24 mouse cellular contexts compared by ENCODE assay signal in genomic region chr17:48055076-48055816, GRCm38 (mm10). TPM values are rescaled to one million over a fixed set of nuclear protein-coding genes. Genes with fewer than 3 reads are reported as not detected.
DNase-seq lines count a peak whose midpoint lies in the region; ATAC-seq and TF ChIP-seq lines count a peak whose summit lies in the region.
"Had no signal": no experiment of that assay in that cellular context is flagged by ENCODE, and none has a peak within 500 bp of the region (broad histone marks: within the 10 kb centered on the region; RNA-seq: fewer than 3 reads in every experiment).

No protein-coding gene starts in this region.

- no peak overlapping the region for H3K4me3 ChIP-seq in hindbrain, embryonic 10.5 days
- no peak overlapping the region for H3K4me3 ChIP-seq in hindbrain, embryonic 11.5 days (ENCODE audit: low read depth, low read length)
- H3K4me3 ChIP-seq in embryonic facial prominence, embryonic 11.5 days (ENCODE audit: low read depth, low read length), result no peak overlapping the region
- H3K4me3 ChIP-seq in forebrain, postnatal 0 days (ENCODE audit: low read depth, low read length), result no peak overlapping the region
- no peak overlapping the region for H3K4me3 ChIP-seq in midbrain, embryonic 13.5 days (replicated peaks)
- H3K4me3 ChIP-seq: liver, embryonic 13.5 days had no signal

- peaks cover 56% of the 10 kb centered on the region for H3K27me3 ChIP-seq in hindbrain, embryonic 10.5 days (ENCODE audit: insufficient read depth, poor library complexity, severe bottlenecking)
- H3K27me3 ChIP-seq in hindbrain, embryonic 11.5 days (ENCODE audit: control insufficient read depth, insufficient read depth, low read length), result 0 out of 2 replicates have a peak, but pooled peaks cover 5% of the 10 kb centered on the region
- no peaks in the 10 kb centered on the region; the same call in 1 of the 2 replicates for H3K27me3 ChIP-seq in embryonic facial prominence, embryonic 11.5 days (ENCODE audit: control insufficient read depth, insufficient read depth, low read length)
- no peaks in the 10 kb centered on the region for H3K27me3 ChIP-seq in forebrain, postnatal 0 days (ENCODE audit: insufficient read depth, low read length)
- peaks cover 17% of the 10 kb centered on the region for H3K27me3 ChIP-seq in midbrain, embryonic 13.5 days

- H3K9me3 ChIP-seq in hindbrain, embryonic 10.5 days, result no peaks in the 10 kb centered on the region
- H3K9me3 ChIP-seq in hindbrain, embryonic 11.5 days (ENCODE audit: control insufficient read depth, low read length), result no peaks in the 10 kb centered on the region
- no peaks in the 10 kb centered on the region for H3K9me3 ChIP-seq in embryonic facial prominence, embryonic 11.5 days (replicated peaks; ENCODE audit: control insufficient read depth, low read length)
- no peaks in the 10 kb centered on the region for H3K9me3 ChIP-seq in forebrain, postnatal 0 days (ENCODE audit: low read length)
- H3K9me3 ChIP-seq in midbrain, embryonic 13.5 days, result no peaks in the 10 kb centered on the region
- H3K9me3 ChIP-seq: liver, embryonic 13.5 days had no signal

- H3K9ac ChIP-seq in hindbrain, embryonic 11.5 days (ENCODE audit: low read depth, low read length), result no peak overlapping the region
- H3K9ac ChIP-seq in embryonic facial prominence, embryonic 11.5 days (replicated peaks; ENCODE audit: low read length), result no peak overlapping the region
- H3K9ac ChIP-seq in forebrain, postnatal 0 days, result peak overlapping the region; percentile 40
- H3K9ac ChIP-seq in midbrain, embryonic 13.5 days (replicated peaks), result no peak overlapping the region; the same call in 1 of the 2 replicates
- H3K9ac ChIP-seq: liver, embryonic 13.5 days had no signal

- no peak for TF ChIP-seq CTCF in forebrain, postnatal 0 days (IDR thresholded peaks at IDR 0.05; ENCODE audit: low read depth)

- no peak overlapping the region for H3K4me2 ChIP-seq in hindbrain, embryonic 11.5 days (replicated peaks; ENCODE audit: low read depth, low read length)
- no peak overlapping the region for H3K4me2 ChIP-seq in embryonic facial prominence, embryonic 11.5 days (ENCODE audit: low read depth, low read length)
- peak overlapping the region; percentile 23 for H3K4me2 ChIP-seq in forebrain, postnatal 0 days (ENCODE audit: low read depth)
- H3K4me2 ChIP-seq in midbrain, embryonic 13.5 days (replicated peaks), result peak overlapping the region; percentile 34
- H3K4me2 ChIP-seq: liver, embryonic 13.5 days had no signal

- H3K36me3 ChIP-seq in hindbrain, embryonic 10.5 days, result no peaks in the 10 kb centered on the region
- no peaks in the 10 kb centered on the region for H3K36me3 ChIP-seq in hindbrain, embryonic 11.5 days (ENCODE audit: control insufficient read depth, insufficient read depth, low read length)
- no peaks in the 10 kb centered on the region for H3K36me3 ChIP-seq in embryonic facial prominence, embryonic 11.5 days (replicated peaks; ENCODE audit: control insufficient read depth, insufficient read depth, low read depth, low read length)
- no peaks in the 10 kb centered on the region for H3K36me3 ChIP-seq in forebrain, postnatal 0 days (ENCODE audit: insufficient read depth)
- no peaks in the 10 kb centered on the region for H3K36me3 ChIP-seq in midbrain, embryonic 13.5 days
- H3K36me3 ChIP-seq: liver, embryonic 13.5 days had no signal

- 51% methylated on average over 20 of the region's 20 CpGs for WGBS in hindbrain, embryonic 10.5 days
- WGBS in hindbrain, embryonic 11.5 days, result 44% methylated on average over 20 of the region's 20 CpGs
- WGBS in embryonic facial prominence, embryonic 11.5 days, result 42% methylated on average over 20 of the region's 20 CpGs
- 21% methylated on average over 20 of the region's 20 CpGs for WGBS in forebrain, postnatal 0 days
- WGBS in midbrain, embryonic 13.5 days, result 23% methylated on average over 20 of the region's 20 CpGs

- no peak for ATAC-seq in hindbrain, embryonic 11.5 days (ENCODE audit: low FRiP score)
- no peak for ATAC-seq in embryonic facial prominence, embryonic 11.5 days (replicated peaks; ENCODE audit: insufficient number of reproducible peaks, low FRiP score, low TSS enrichment, low read depth)
- peak; percentile 78 for ATAC-seq in forebrain, postnatal 0 days
- peak; percentile 59; the same call in 1 of the 2 replicates for ATAC-seq in midbrain, embryonic 13.5 days
- ATAC-seq: inflammation-experienced regulatory T-cells, adult 6 months had no signal

- H3K27ac ChIP-seq in hindbrain, embryonic 10.5 days, result peak overlapping the region; percentile 6; the same call in 1 of the 2 replicates
- no peak overlapping the region for H3K27ac ChIP-seq in hindbrain, embryonic 11.5 days (ENCODE audit: low read depth, low read length)
- no peak overlapping the region; the same call in 1 of the 2 replicates for H3K27ac ChIP-seq in embryonic facial prominence, embryonic 11.5 days (replicated peaks; ENCODE audit: low read depth, low read length)
- peak overlapping the region; percentile 62 for H3K27ac ChIP-seq in forebrain, postnatal 0 days (ENCODE audit: low read depth, low read length)
- H3K27ac ChIP-seq in midbrain, embryonic 13.5 days, result peak overlapping the region; percentile 77
- H3K27ac ChIP-seq: kidney, postnatal 0 days; liver, embryonic 13.5 days had no signal

- peaks cover 26% of the 10 kb centered on the region for H3K4me1 ChIP-seq in hindbrain, embryonic 10.5 days (replicated peaks)
- peaks cover 9% of the 10 kb centered on the region for H3K4me1 ChIP-seq in hindbrain, embryonic 11.5 days (replicated peaks; ENCODE audit: control insufficient read depth, insufficient read depth, low read length)
- peaks cover 8% of the 10 kb centered on the region for H3K4me1 ChIP-seq in embryonic facial prominence, embryonic 11.5 days (ENCODE audit: control insufficient read depth, insufficient read depth, low read length)
- peaks cover 18% of the 10 kb centered on the region; the same call in 1 of the 2 replicates for H3K4me1 ChIP-seq in forebrain, postnatal 0 days (ENCODE audit: insufficient read depth)
- H3K4me1 ChIP-seq in midbrain, embryonic 13.5 days (replicated peaks), result peaks cover 26% of the 10 kb centered on the region
- H3K4me1 ChIP-seq: liver, embryonic 13.5 days had no signal

- DNase-seq in hindbrain, embryonic 10.5 days (ENCODE audit: low spot score), result no peak
- no peak for DNase-seq in hindbrain, embryonic 11.5 days (ENCODE audit: low spot score)
- peak; percentile 36 for DNase-seq in embryonic facial prominence, embryonic 11.5 days (ENCODE audit: low spot score)
- peak; percentile 69 for DNase-seq in forebrain, postnatal 0 days
- no peak for DNase-seq in layer of hippocampus, adult 9-11 months
- no peak for DNase-seq in layer of hippocampus, postnatal 14 days (ENCODE audit: low spot score in 2 of 2)
- DNase-seq in cerebellum, adult 18-20 months, result no peak
- DNase-seq: adrenal gland, adult 8-10 months; cerebellum, adult 11 months; liver, embryonic 13.5 days; lung, postnatal 36 days; right cerebral cortex, postnatal 14 days; thymus, adult 2 months had no signal

RNA-seq across cellular contexts. Expression of gene 1700122O11Rik, which starts 17.2 kb away (rescaled TPM):
- polyA plus RNA-seq in hindbrain, embryonic 10.5 days (2016; fragmentation: Nextera tagmentation; extraction: Ambion mirVana), result not detected in 2 replicates
- polyA plus RNA-seq in hindbrain, embryonic 11.5 days (2014; fragmentation: Nextera tagmentation; extraction: Ambion mirVana), result not detected in 2 replicates
- polyA plus RNA-seq in embryonic facial prominence, embryonic 11.5 days (2014; fragmentation: Nextera tagmentation; extraction: Ambion mirVana), result not detected in 2 replicates
- not detected in 2 replicates for total RNA-seq in forebrain, postnatal 0 days (2014; rRNA removed)
- not detected in 2 replicates for polyA plus RNA-seq in forebrain, postnatal 0 days (2015; fragmentation: Nextera tagmentation; extraction: Ambion mirVana)
- polyA plus RNA-seq in midbrain, embryonic 13.5 days (2015; fragmentation: Nextera tagmentation; extraction: Ambion mirVana), result not detected in 2 replicates
- not detected for total RNA-seq in layer of hippocampus, postnatal 14 days (2021)
- total RNA-seq: ES-E14; gastrocnemius, adult 8-10 months; layer of hippocampus, postnatal 10 days; left cerebral cortex, postnatal 36 days; monocyte, adult 5-6 weeks had no signal
- polyA plus RNA-seq: C2C12; cortical plate, adult 2 months; heart, embryonic 14.5 days; inflammation-experienced regulatory T-cells, adult 6 months; kidney, postnatal 0 days; liver, embryonic 13.5 days; thymus, adult 2 months had no signal

RNA-seq across cellular contexts. Expression of gene 1700067P10Rik, which starts 33.9 kb away (rescaled TPM):
- 0.14 and 0.20 TPM in 2 replicates for polyA plus RNA-seq in hindbrain, embryonic 10.5 days (2016; fragmentation: Nextera tagmentation; extraction: Ambion mirVana)
- polyA plus RNA-seq in hindbrain, embryonic 11.5 days (2014; fragmentation: Nextera tagmentation; extraction: Ambion mirVana), result not detected in 2 replicates
- polyA plus RNA-seq in embryonic facial prominence, embryonic 11.5 days (2014; fragmentation: Nextera tagmentation; extraction: Ambion mirVana), result not detected in 2 replicates
- not detected in 2 replicates for total RNA-seq in forebrain, postnatal 0 days (2014; rRNA removed)
- not detected in 2 replicates for polyA plus RNA-seq in forebrain, postnatal 0 days (2015; fragmentation: Nextera tagmentation; extraction: Ambion mirVana)
- 0.34 TPM in 1 of 2 replicates, not detected in the other for polyA plus RNA-seq in midbrain, embryonic 13.5 days (2015; fragmentation: Nextera tagmentation; extraction: Ambion mirVana)
- not detected for total RNA-seq in layer of hippocampus, postnatal 14 days (2021)
- total RNA-seq: adrenal gland, adult 8-10 months; ES-E14; gastrocnemius, adult 8-10 months; layer of hippocampus, postnatal 10 days; left cerebral cortex, postnatal 36 days; monocyte, adult 5-6 weeks had no signal
- polyA plus RNA-seq: C2C12; heart, embryonic 14.5 days; inflammation-experienced regulatory T-cells, adult 6 months; kidney, postnatal 0 days; liver, embryonic 13.5 days had no signal

Comparison
In these comparisons a context has a peak if more than half of its experiments do, and no peak if none do; other contexts are left out.
1. H3K27ac ChIP-seq: peak in hindbrain, embryonic 10.5 days (single experiment), forebrain, postnatal 0 days (single experiment) and midbrain, embryonic 13.5 days (single experiment); none in hindbrain, embryonic 11.5 days (single experiment) and embryonic facial prominence, embryonic 11.5 days (single experiment).
2. DNase-seq: peak in embryonic facial prominence, embryonic 11.5 days (single experiment) and forebrain, postnatal 0 days (single experiment); none in hindbrain, embryonic 10.5 days (single experiment), hindbrain, embryonic 11.5 days (single experiment), layer of hippocampus, adult 9-11 months (single experiment), layer of hippocampus, postnatal 14 days (0 of 2) and cerebellum, adult 18-20 months (0 of 2).
3. ATAC-seq: peak in forebrain, postnatal 0 days (single experiment) and midbrain, embryonic 13.5 days (single experiment); none in hindbrain, embryonic 11.5 days (single experiment) and embryonic facial prominence, embryonic 11.5 days (single experiment).
4. H3K4me2 ChIP-seq: peak in forebrain, postnatal 0 days (single experiment) and midbrain, embryonic 13.5 days (single experiment); none in hindbrain, embryonic 11.5 days (single experiment) and embryonic facial prominence, embryonic 11.5 days (single experiment).